Mouse (Mus musculus) midbrain, embryonic 15.5 days (tissue): ENCODE data around the gene Nf2. TPM values are rescaled to one million over a fixed set of nuclear protein-coding genes. Genes with fewer than 3 reads are reported as not detected.

ENCODE experiments used
- ATAC-seq: fragments of 200-750 bp; cut with Nextera tagmentation; replicated peaks from 2 replicates; pipeline ENCODE4 v1.8.0; 2017; ENCODE audit warnings: moderate TSS enrichment
- H3K27ac ChIP-seq: fragments of 300-500 bp; sonication (generic); 2 replicates; pipeline ENCODE4 v1.5.1; 2015; ENCODE audit warnings: mild to moderate bottlenecking, inconsistent platforms
- H3K27me3 ChIP-seq: fragments of 300-500 bp; sonication (generic); replicated peaks from 2 replicates; pipeline ENCODE4 v1.6.1; 2015; ENCODE audit warnings: inconsistent platforms
- H3K36me3 ChIP-seq: fragments of 300-500 bp; sonication (generic); replicated peaks from 2 replicates; pipeline ENCODE4 v1.6.1; 2015; ENCODE audit warnings: inconsistent platforms
- H3K4me1 ChIP-seq: fragments of 300-500 bp; sonication (generic); 2 replicates; pipeline ENCODE4 v1.6.1; 2015; ENCODE audit warnings: inconsistent platforms
- H3K4me2 ChIP-seq: fragments of 300-500 bp; sonication (generic); 2 replicates; pipeline ENCODE4 v1.6.1; 2015; ENCODE audit warnings: inconsistent platforms, mild to moderate bottlenecking, moderate library complexity
- H3K4me3 ChIP-seq: fragments of 300-500 bp; sonication (generic); 2 replicates; pipeline ENCODE4 v1.5.1; 2015; ENCODE audit warnings: mild to moderate bottlenecking, inconsistent platforms
- H3K9ac ChIP-seq: fragments of 300-500 bp; sonication (generic); 2 replicates; pipeline ENCODE4 v1.6.1; 2015; ENCODE audit warnings: mild to moderate bottlenecking, inconsistent platforms
- H3K9me3 ChIP-seq: fragments of 300-500 bp; sonication (generic); 2 replicates; pipeline ENCODE4 v1.6.1; 2016; ENCODE audit warnings: inconsistent platforms
- WGBS: fragments of 180-500 bp; shearing (Covaris S2); methylation state at CpG from one replicate; pipeline ENCODE4 v1.1.7; 2015; ENCODE audit warnings: mixed read lengths; 5-methylcytosine and 5-hydroxymethylcytosine counted together
- microRNA-seq: library from miRNA; unstranded; fragments of <30 nt; microRNA quantifications from one replicate; pipeline ENCODE4, GENCODE M21; 2016
- polyA plus RNA-seq: library from polyadenylated mRNA; unstranded; fragments of >200 nt; fragmentation: Nextera tagmentation; extraction: Ambion mirVana; gene quantifications from 2 replicates; pipeline ENCODE4 v1.2.1, GENCODE M21; 2015

Nf2 gene
- polyA plus RNA-seq, 1 experiment from 2014 or later = 66.8 TPM

- H3K4me2 ChIP-seq = no peak overlapping the region
- H3K36me3 ChIP-seq = no peaks in the 10 kb centered on the region
- 84% methylated on average over 5 of the region's 5 CpGs for WGBS
- peaks cover 25% of the 10 kb centered on the region for H3K4me1 ChIP-seq
- H3K27me3 ChIP-seq = no peaks in the 10 kb centered on the region
- no peak overlapping the region for H3K9ac ChIP-seq
- no peak for ATAC-seq
- H3K27ac ChIP-seq = no peak overlapping the region
- H3K9me3 ChIP-seq = no peaks in the 10 kb centered on the region
- H3K4me3 ChIP-seq = no peak overlapping the region
Observed at GRCm38 (mm10) chr11:4730913-4731312, 118.4 kb downstream of the Nf2 start.

DNA sequence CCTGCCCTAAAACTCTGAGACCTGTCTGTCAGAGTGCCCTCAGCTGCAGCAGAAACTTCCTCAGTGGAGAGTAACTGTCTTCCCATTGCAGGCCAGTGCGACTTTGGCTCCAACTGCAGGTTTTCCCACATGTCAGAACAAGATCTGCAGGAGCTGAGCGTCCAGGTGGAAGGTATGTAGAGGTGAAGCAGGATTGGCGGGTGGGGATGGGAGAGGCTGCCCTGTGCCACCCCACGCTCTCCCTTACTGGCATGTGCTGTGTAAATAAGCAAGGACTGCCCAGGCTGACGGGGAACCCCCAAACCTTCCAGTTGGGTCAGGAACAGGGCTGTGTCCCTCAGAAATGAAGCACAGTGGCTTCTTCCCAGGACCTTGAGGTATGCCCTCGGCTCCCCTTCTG is 119.2 kb downstream of the Nf2 start:
- ATAC-seq = no peak
- H3K4me3 ChIP-seq = no peak overlapping the region
- no peaks in the 10 kb centered on the region for H3K27me3 ChIP-seq
- H3K9ac ChIP-seq = no peak overlapping the region
- H3K27ac ChIP-seq = no peak overlapping the region
- no peaks in the 10 kb centered on the region for H3K9me3 ChIP-seq
- WGBS = 81% methylated on average over 6 of the region's 6 CpGs
- peaks cover 17% of the 10 kb centered on the region for H3K4me1 ChIP-seq
- no peaks in the 10 kb centered on the region for H3K36me3 ChIP-seq
- H3K4me2 ChIP-seq = no peak overlapping the region

DNA sequence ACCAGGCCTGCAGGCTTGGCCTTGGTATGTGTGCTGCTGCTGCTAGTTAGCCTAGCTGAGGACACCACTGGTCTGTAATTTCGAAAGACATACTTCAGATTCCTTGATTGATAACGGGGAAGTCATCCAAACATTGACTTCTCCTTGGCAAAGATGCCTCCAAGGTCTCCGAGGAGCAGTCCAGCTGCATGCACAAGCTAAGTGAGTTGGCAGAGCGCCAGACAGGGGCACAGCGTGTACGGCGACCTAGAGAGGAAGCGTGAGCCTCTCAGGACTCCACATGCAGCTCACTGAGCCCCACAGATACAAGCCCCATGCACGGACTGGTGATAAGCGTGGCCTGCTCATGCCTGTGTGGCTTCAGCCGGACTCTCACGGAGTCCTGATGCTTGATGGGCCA is 119.7 kb downstream of the Nf2 start:
- no peak for ATAC-seq
- H3K4me2 ChIP-seq = no peak overlapping the region
- H3K27me3 ChIP-seq = no peaks in the 10 kb centered on the region
- H3K4me3 ChIP-seq = no peak overlapping the region
- no peaks in the 10 kb centered on the region for H3K9me3 ChIP-seq
- no peaks in the 10 kb centered on the region for H3K36me3 ChIP-seq
- peaks cover 13% of the 10 kb centered on the region for H3K4me1 ChIP-seq
- no peak overlapping the region for H3K27ac ChIP-seq
- H3K9ac ChIP-seq = no peak overlapping the region
- 58% methylated on average over 12 of the region's 12 CpGs for WGBS

- 85% methylated on average over 8 of the region's 8 CpGs for WGBS
- no peak for ATAC-seq
Observed at GRCm38 (mm10) chr11:4721728-4722127, 127.6 kb downstream of the Nf2 start.

DNA sequence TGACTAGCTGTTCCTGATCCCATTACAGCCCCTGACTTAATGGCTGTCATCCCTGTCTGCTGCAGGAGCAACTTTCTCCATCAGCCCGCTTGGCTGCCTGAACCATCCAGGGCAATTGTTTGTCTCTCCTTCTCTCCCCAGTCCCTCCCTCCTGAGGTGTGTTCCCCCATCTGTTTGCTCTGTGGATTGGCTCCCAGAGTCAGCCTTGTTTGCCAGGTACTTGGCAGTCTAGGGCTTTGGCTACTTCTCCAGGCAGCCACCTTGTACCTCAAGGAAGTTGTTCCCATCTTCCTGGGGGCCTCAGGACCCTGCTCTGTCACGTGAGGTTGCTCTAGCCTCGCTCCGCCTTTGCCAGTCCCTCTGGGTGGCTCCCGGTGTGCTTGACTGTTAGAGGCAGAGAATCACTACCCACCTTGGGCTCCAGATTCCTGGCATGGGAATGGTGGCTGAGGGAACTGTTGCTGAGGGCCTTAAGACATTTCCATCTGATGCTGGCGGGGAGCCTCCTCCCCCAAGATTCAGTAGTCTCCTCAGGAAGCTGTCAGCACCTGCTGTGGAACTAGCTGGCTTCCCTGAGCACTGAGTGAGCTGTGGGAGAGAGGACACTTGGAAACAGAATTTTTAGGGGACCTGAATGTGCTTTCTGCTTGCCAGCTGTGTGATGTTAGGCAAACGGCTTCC is 128.3 kb downstream of the Nf2 start:
- no peak overlapping the region for H3K27ac ChIP-seq

More at GRCm38 (mm10) chr11:4721728-4722127, 127.6 kb downstream of the Nf2 start:
- H3K9ac ChIP-seq = no peak overlapping the region
- peaks cover 5% of the 10 kb centered on the region for H3K4me1 ChIP-seq
- H3K27ac ChIP-seq = no peak overlapping the region
- H3K9me3 ChIP-seq = no peaks in the 10 kb centered on the region
- H3K36me3 ChIP-seq = peaks cover 3% of the 10 kb centered on the region; the same call in 1 of the 2 replicates
- H3K27me3 ChIP-seq = no peaks in the 10 kb centered on the region
- H3K4me2 ChIP-seq = no peak overlapping the region
- no peak overlapping the region for H3K4me3 ChIP-seq

DNA sequence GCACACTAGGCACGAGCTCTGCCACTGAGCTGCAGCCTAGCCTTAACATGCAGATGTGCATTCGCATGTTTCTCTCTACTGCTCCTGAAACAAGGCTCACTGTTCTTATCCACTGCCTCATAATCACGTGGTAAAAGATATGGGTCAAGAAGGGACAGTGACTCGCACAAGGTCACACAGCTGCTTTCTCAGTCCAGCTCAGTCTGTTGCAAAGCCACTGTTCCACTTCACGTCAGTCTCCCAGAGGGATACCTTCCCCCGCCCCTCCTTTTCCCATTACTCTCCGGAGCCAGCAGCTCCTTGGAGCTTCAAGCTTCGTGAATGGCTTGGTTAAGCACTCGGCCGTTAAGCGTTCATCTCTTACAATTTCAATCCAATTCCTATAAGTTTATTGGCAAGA is 128.9 kb downstream of the Nf2 start:
- Histone ChIP-seq H3K27me3 (no peaks in the 10 kb centered on the region), H3K9me3 (no peaks in the 10 kb centered on the region), H3K4me3 (no peak overlapping the region), H3K36me3 (peaks cover 3% of the 10 kb centered on the region; the same call in 1 of the 2 replicates), H3K27ac (no peak overlapping the region), H3K9ac (no peak overlapping the region), H3K4me1 (peaks cover 5% of the 10 kb centered on the region), H3K4me2 (no peak overlapping the region)
- no peak for ATAC-seq
- 55% methylated on average over 11 of the region's 11 CpGs for WGBS

More for the DNA sequence above, 128.3 kb downstream of the Nf2 start:
- peaks cover 5% of the 10 kb centered on the region for H3K4me1 ChIP-seq
- no peaks in the 10 kb centered on the region for H3K9me3 ChIP-seq
- H3K9ac ChIP-seq = no peak overlapping the region
- no peaks in the 10 kb centered on the region for H3K27me3 ChIP-seq
- H3K4me3 ChIP-seq = no peak overlapping the region
- H3K4me2 ChIP-seq = no peak overlapping the region
- H3K36me3 ChIP-seq = peaks cover 3% of the 10 kb centered on the region; the same call in 1 of the 2 replicates
- 53% methylated on average over 7 of the region's 7 CpGs for WGBS
- no peak for ATAC-seq

- no peak overlapping the region for H3K4me3 ChIP-seq
- no peak overlapping the region for H3K27ac ChIP-seq
- no peak for ATAC-seq
- no peak overlapping the region for H3K4me2 ChIP-seq
- H3K27me3 ChIP-seq = no peaks in the 10 kb centered on the region
- H3K36me3 ChIP-seq = peaks cover 3% of the 10 kb centered on the region; the same call in 1 of the 2 replicates
- H3K4me1 ChIP-seq = peaks cover 5% of the 10 kb centered on the region
- H3K9ac ChIP-seq = no peak overlapping the region
- WGBS = 91% methylated on average over 9 of the region's 9 CpGs
- H3K9me3 ChIP-seq = no peaks in the 10 kb centered on the region
Observed at GRCm38 (mm10) chr11:4719961-4720360, 129.4 kb downstream of the Nf2 start.

DNA sequence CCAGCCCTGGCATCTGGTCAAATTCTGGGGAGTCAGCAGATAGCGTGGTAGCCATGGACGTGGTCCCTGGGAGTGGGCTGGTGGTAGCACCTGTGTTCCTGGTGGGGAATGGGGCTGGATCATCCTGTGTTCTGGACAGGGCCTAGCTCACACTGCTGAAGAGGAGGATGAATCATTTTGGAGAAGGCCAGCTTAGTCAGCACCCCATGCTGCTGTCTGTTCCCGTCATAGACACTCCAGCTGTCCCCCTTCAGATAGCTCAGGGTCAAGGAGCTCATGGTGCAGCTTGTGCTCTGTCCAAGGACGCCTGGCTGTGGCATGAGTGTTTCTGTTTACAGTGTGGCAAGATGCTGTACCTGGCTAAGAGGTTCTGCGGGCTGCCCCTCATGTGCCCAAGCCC is 130.8 kb downstream of the Nf2 start:
- WGBS = 85% methylated on average over 5 of the region's 5 CpGs
- H3K4me3 ChIP-seq = no peak overlapping the region

GRCm38 (mm10) chr11:4716530-4717236 is 132.7 kb downstream of the Nf2 start:
- no peak overlapping the region for H3K9ac ChIP-seq
- no peaks in the 10 kb centered on the region for H3K36me3 ChIP-seq
- no peak for ATAC-seq
- H3K4me1 ChIP-seq = peaks cover 5% of the 10 kb centered on the region
- no peaks in the 10 kb centered on the region for H3K27me3 ChIP-seq
- WGBS = 90% methylated on average over 5 of the region's 5 CpGs
- H3K4me2 ChIP-seq = no peak overlapping the region
- H3K4me3 ChIP-seq = no peak overlapping the region
- H3K27ac ChIP-seq = no peak overlapping the region
- no peaks in the 10 kb centered on the region for H3K9me3 ChIP-seq

More for the DNA sequence above, 130.8 kb downstream of the Nf2 start:
- Histone ChIP-seq H3K4me1 (peaks cover 5% of the 10 kb centered on the region), H3K27ac (no peak overlapping the region), H3K4me2 (no peak overlapping the region), H3K9me3 (no peaks in the 10 kb centered on the region), H3K36me3 (no peaks in the 10 kb centered on the region; the same call in 1 of the 2 replicates), H3K27me3 (no peaks in the 10 kb centered on the region), H3K9ac (no peak overlapping the region)
- no peak for ATAC-seq

Small RNA genes lying within 50 kb of the gene (microRNA-seq; reads per million reads assigned to microRNA genes)
- 1.1 reads per million for gene Mir6918

Other genes with a start within 250 kb of the Nf2 start
- not detected in 2 replicates for gene Gm11032, start 229.5 kb downstream of the Nf2 start, polyA plus RNA-seq
- gene Ascc2, start 211.8 kb downstream of the Nf2 start, polyA plus RNA-seq = 23.1 and 24.4 TPM in 2 replicates
- 556 and 560 TPM in 2 replicates for gene Uqcr10, start 145.2 kb downstream of the Nf2 start, polyA plus RNA-seq
- 57.0 and 59.1 TPM in 2 replicates for gene Zmat5, start 144.9 kb downstream of the Nf2 start, polyA plus RNA-seq
- 1.8 and 2.2 TPM in 2 replicates for gene Cabp7, start 102.8 kb downstream of the Nf2 start, polyA plus RNA-seq
- 150 and 152 TPM in 2 replicates for gene Nipsnap1, start 24.4 kb upstream of the Nf2 start, polyA plus RNA-seq
- 58.2 and 59.7 TPM in 2 replicates for gene Thoc5, start 45.8 kb upstream of the Nf2 start, polyA plus RNA-seq
- gene Nefh, start 98.5 kb upstream of the Nf2 start, polyA plus RNA-seq = 3.6 and 3.9 TPM in 2 replicates
- gene Ap1b1, start 137.3 kb upstream of the Nf2 start, polyA plus RNA-seq = 110 and 113 TPM in 2 replicates
- gene Rasl10a, start 208.6 kb upstream of the Nf2 start, polyA plus RNA-seq = 0.77 and 1.3 TPM in 2 replicates
- gene Gas2l1, start 215.8 kb upstream of the Nf2 start, polyA plus RNA-seq = 25.2 and 26.1 TPM in 2 replicates
- gene Rhbdd3, start 249.4 kb upstream of the Nf2 start, polyA plus RNA-seq = 49.5 and 55.4 TPM in 2 replicates
- 635 and 653 TPM in 2 replicates for gene Ewsr1, start 249.7 kb upstream of the Nf2 start, polyA plus RNA-seq